Comparison of ENCODE assay signal across 19 mouse cellular contexts in the genomic region with DNA sequence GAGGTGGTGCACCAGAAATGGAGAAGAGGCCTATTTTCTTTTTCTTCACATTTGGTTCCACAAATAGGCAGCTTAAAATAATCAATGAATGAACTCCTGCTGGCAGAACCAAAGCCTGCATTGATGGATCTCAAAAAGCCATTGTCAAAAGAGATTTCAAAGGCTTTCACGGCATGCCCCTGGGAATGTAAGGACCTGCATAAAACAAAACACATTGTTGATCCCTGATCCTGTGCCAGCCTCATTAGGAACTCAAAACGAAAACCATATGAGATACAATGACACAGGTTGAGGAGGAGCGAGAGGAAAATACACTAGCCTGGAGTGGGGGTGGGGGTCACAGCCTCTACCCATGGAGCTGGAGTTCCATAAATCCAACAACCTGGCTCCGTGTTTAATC.
A peak's percentile ranks its signal among the peaks of the same experiment; 100 is the strongest.
DNase-seq lines count a peak whose midpoint lies in the region; ATAC-seq and TF ChIP-seq lines count a peak whose summit lies in the region.
"Had no signal": no experiment of that assay in that cellular context is flagged by ENCODE, and none has a peak within 500 bp of the region (broad histone marks: within the 10 kb centered on the region; RNA-seq: fewer than 3 reads in every experiment).

No protein-coding gene starts in this region.

- DNase-seq in midbrain, postnatal 0 days (ENCODE audit: low spot score), result no peak
- peak; percentile 24 for DNase-seq in embryonic facial prominence, embryonic 10.5 days (ENCODE audit: low spot score)
- DNase-seq in forelimb bud, embryonic 11.5 days (ENCODE audit: low read depth, low spot score), result peak; percentile 73
- no peak for DNase-seq in left cerebral cortex, adult 9 months (ENCODE audit: low spot score in 2 of 2)
- DNase-seq in adrenal gland, postnatal 4 days (ENCODE audit: low spot score in 2 of 2), result no peak
- DNase-seq in kidney, postnatal 10 days, result no peak
- DNase-seq: cerebellum, adult 9-10 months; gastrocnemius, postnatal 14 days; kidney, postnatal 4 days; liver, embryonic 13.5 days; lung, postnatal 10 days; right cerebral cortex, postnatal 25 days; thymus, postnatal 25 days had no signal

- no peaks in the 10 kb centered on the region for H3K36me3 ChIP-seq in midbrain, embryonic 12.5 days
- H3K36me3 ChIP-seq in midbrain, postnatal 0 days (ENCODE audit: insufficient read depth, low read length), result no peaks in the 10 kb centered on the region
- H3K36me3 ChIP-seq in embryonic facial prominence, embryonic 10.5 days (replicated peaks), result no peaks in the 10 kb centered on the region
- H3K36me3 ChIP-seq: intestine, embryonic 15.5 days; liver, embryonic 13.5 days; neural tube, embryonic 15.5 days had no signal

- TF ChIP-seq CTCF in midbrain, postnatal 0 days (IDR thresholded peaks at IDR 0.05), result no peak

- whole genome bisulfite sequencing in midbrain, embryonic 12.5 days, result 8% methylated on average over 4 of the region's 4 CpGs
- WGBS in midbrain, postnatal 0 days, result 13% methylated on average over 4 of the region's 4 CpGs
- 16% methylated on average over 4 of the region's 4 CpGs for WGBS in embryonic facial prominence, embryonic 10.5 days

- H3K4me2 ChIP-seq in midbrain, embryonic 12.5 days (replicated peaks), result no peak overlapping the region
- H3K4me2 ChIP-seq in midbrain, postnatal 0 days (ENCODE audit: low read depth, low read length, poor library complexity, severe bottlenecking), result no peak overlapping the region
- H3K4me2 ChIP-seq: intestine, embryonic 15.5 days; liver, embryonic 13.5 days; neural tube, embryonic 15.5 days had no signal

- H3K9ac ChIP-seq in midbrain, embryonic 12.5 days (replicated peaks), result no peak overlapping the region
- no peak overlapping the region for H3K9ac ChIP-seq in midbrain, postnatal 0 days (replicated peaks; ENCODE audit: low read length, poor library complexity, severe bottlenecking)
- H3K9ac ChIP-seq: intestine, embryonic 15.5 days; liver, embryonic 13.5 days; neural tube, embryonic 15.5 days had no signal

- H3K9me3 ChIP-seq in midbrain, embryonic 12.5 days, result no peaks in the 10 kb centered on the region
- no peaks in the 10 kb centered on the region for H3K9me3 ChIP-seq in midbrain, postnatal 0 days (ENCODE audit: low read length)
- no peaks in the 10 kb centered on the region for H3K9me3 ChIP-seq in embryonic facial prominence, embryonic 10.5 days
- H3K9me3 ChIP-seq: intestine, embryonic 15.5 days; liver, embryonic 13.5 days; neural tube, embryonic 15.5 days had no signal

- peak; percentile 72 for ATAC-seq in midbrain, embryonic 12.5 days (ENCODE audit: low FRiP score, low read depth)
- no peak for ATAC-seq in midbrain, postnatal 0 days (ENCODE audit: low FRiP score)
- ATAC-seq: CD4-positive, CD25-positive, alpha-beta regulatory T cell, adult 4 months; intestine, embryonic 15.5 days had no signal

- H3K27me3 ChIP-seq in midbrain, embryonic 12.5 days, result no peaks in the 10 kb centered on the region
- H3K27me3 ChIP-seq in midbrain, postnatal 0 days (ENCODE audit: insufficient read depth, low read length), result no peaks in the 10 kb centered on the region
- no peaks in the 10 kb centered on the region for H3K27me3 ChIP-seq in embryonic facial prominence, embryonic 10.5 days (replicated peaks; ENCODE audit: low read depth, poor library complexity, severe bottlenecking)
- H3K27me3 ChIP-seq: intestine, embryonic 15.5 days; liver, embryonic 13.5 days; neural tube, embryonic 15.5 days had no signal

- no peak overlapping the region for H3K27ac ChIP-seq in midbrain, embryonic 12.5 days (replicated peaks)
- H3K27ac ChIP-seq in midbrain, postnatal 0 days (ENCODE audit: low read depth, low read length), result no peak overlapping the region
- no peak overlapping the region; the same call in 1 of the 2 replicates for H3K27ac ChIP-seq in embryonic facial prominence, embryonic 10.5 days (replicated peaks)
- H3K27ac ChIP-seq: intestine, embryonic 15.5 days; left cerebral cortex, adult 2 months; liver, embryonic 13.5 days; neural tube, embryonic 15.5 days had no signal

- H3K4me1 ChIP-seq in midbrain, embryonic 12.5 days, result peaks cover 6% of the 10 kb centered on the region
- H3K4me1 ChIP-seq in midbrain, postnatal 0 days (ENCODE audit: insufficient read depth, low read length), result no peaks in the 10 kb centered on the region
- peaks cover 15% of the 10 kb centered on the region for H3K4me1 ChIP-seq in embryonic facial prominence, embryonic 10.5 days
- H3K4me1 ChIP-seq: intestine, embryonic 15.5 days; liver, embryonic 13.5 days; neural tube, embryonic 15.5 days had no signal

- H3K4me3 ChIP-seq in midbrain, embryonic 12.5 days, result no peak overlapping the region
- H3K4me3 ChIP-seq in midbrain, postnatal 0 days (ENCODE audit: low read depth, low read length), result no peak overlapping the region
- no peak overlapping the region for H3K4me3 ChIP-seq in embryonic facial prominence, embryonic 10.5 days
- H3K4me3 ChIP-seq: erythroblast, embryonic 14.5 days; intestine, embryonic 15.5 days; left cerebral cortex, adult 2 months; liver, embryonic 13.5 days; neural tube, embryonic 15.5 days had no signal

Comparison
In these comparisons a context has a peak if more than half of its experiments do, and no peak if none do; other contexts are left out.
1. DNase-seq: peak in embryonic facial prominence, embryonic 10.5 days (single experiment) and forelimb bud, embryonic 11.5 days (single experiment); none in midbrain, postnatal 0 days (single experiment), left cerebral cortex, adult 9 months (0 of 2), adrenal gland, postnatal 4 days (0 of 2) and kidney, postnatal 10 days (single experiment).